Mouse (Mus musculus) adrenal gland, adult 8-10 months (tissue): ENCODE measurements around the gene Hps5. TPM values are rescaled to one million over a fixed set of nuclear protein-coding genes. Genes with fewer than 3 reads are reported as not detected.

Experiments
- DNase-seq: peaks from one replicate; pipeline ENCODE4 v3.0.0; 2022
- total RNA-seq, 4 experiments: library from RNA; stranded (reverse); gene quantifications; 2 replicates each; pipeline ENCODE4 v1.2.4; 2022

Gene Hps5
- total RNA-seq, 4 experiments from 2014 or later: 26.4 to 40.6 (median 34.7) TPM

DNA sequence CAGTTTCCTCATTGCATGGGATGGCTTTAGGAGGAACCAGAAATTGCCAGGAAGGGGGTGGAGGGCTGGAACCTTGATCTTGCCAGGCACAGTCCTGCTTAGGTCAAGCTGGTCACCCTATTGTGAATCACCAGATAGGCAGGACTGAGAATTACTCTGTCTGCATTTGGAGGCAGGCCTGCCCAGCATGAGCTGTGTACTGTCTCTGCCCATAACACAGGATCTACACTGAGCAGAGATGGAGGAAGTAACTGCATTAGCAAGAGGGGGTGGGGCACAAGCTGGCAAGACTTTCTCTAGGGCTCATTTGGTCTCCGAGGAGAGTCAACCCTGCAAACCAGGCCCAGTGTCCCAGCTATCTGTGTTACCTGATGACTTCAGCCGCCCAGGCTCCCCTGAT, 60.9 kb downstream of the Hps5 start:
- no peak for DNase-seq

DNA sequence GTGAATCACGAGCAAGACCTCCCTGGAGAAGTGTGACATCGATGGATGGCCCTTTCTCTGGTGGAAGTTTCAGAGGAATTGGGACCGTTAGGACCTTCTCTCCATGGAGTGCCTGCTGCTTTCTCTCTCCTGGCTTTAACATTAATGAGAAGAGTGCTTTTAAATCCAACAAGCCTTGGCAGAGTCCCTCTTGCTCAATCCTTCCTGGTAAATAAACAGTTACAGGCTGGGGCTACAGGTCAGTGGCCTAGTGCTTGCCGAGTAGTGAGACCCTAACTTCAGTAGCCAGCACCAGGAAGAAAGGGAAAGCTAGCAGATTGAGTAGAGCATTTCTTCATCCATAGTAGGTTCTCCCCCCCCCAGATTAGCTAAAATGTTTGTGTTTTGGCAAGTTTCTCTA, 63.4 kb downstream of the Hps5 start, which contains the start of gene Saa4:
Gene Saa4, minus strand, starts transcription at position 146 of the 400 bp plus-strand sequence.
- DNase-seq: no peak

DNA sequence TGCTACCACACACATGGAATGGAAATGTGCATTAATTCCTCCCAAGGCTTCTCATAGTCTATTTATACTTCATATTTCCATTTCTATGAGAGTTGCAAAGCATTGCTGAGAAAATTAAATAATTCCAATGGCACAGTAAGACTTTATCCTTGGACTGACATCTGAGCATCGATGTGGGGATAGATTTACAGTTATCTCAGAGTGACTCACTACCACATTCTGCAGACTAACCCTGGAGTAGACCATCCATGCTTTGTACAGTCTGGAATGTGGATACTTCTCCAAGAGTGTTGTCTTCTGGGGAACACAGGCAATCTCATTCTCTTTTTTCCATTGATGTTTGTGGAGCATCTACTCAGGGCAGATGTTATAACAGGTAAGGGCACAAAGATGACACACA, 68.3 kb downstream of the Hps5 start:
- no peak for DNase-seq

DNA sequence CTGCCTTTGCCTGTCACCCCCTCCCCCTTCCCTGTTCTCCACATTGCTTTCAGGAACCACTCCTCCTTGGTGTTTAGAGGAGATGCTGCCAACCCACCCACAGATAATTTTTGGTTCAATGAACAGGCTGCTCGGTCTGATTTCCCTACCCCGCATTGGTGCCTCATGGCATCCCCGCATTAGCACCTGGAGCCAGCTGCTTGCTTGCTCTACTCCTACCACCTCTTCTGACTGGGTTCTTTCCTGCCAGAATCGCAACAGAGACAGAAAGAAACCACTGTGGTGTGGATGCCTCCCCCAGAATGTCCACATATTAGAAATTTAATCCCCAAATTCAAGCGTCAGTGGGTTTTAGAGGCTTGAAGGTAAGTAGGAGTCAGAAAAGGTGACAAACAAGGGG, 71.5 kb downstream of the Hps5 start:
- DNase-seq: no peak

DNA sequence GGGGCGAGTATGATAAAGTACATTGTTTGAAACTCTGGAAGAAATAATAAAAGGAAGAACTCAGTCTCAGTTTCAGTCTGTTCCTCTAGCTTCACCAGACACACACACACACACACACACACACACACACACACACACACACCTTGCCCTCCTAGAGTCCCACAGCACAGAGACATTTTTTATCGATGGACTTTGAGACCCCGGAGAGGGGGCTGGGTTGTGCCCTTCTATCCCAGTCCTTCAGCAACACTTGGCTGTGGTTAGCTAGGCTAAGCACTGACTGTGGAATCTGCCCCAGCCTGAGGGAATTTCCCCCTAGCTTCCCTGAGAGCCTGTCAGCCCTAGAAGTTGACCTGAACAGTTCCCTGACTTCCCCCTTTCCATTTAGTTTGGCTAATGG, 72.0 kb downstream of the Hps5 start:
- DNase-seq: no peak

DNA sequence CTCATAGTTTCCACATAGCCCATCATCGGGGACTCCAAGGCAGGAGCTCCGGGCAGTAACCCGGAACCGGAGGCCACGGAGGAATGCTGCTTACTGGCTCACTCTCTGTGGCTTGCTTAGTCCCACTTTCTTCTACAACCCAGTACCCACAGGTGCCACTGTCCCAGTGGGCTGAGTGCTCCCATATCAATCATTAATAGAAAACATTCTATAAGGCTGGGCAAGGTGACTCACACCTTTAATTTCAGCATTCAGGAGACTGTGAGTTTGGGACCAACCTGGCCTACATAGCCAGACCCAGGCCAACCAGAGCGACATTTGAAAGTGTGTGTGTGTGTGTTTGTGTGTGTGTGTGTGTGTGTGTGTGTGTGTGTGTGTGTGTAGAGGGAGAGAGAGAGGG, 72.5 kb downstream of the Hps5 start:
- DNase-seq: no peak

DNA sequence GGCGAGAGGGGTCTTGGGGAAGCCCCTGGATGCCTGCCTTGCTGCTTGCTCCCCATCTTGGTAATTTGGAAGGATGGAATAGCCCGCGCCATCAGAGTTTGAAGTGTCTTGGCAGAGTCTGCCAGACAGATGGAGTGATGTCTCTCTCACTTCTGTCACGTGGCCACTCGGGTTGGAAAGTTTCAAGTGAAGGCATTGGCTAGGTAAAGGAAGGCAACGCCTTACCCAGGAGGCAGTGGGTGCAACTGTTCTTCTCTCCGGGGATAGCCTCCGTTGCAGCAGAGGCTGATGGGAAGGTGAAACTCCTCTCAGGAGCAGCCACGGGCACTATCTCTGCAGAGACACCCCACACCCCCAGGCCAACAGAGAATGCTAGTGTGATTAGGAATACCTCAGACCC, 75.4 kb downstream of the Hps5 start:
- DNase-seq: no peak

DNA sequence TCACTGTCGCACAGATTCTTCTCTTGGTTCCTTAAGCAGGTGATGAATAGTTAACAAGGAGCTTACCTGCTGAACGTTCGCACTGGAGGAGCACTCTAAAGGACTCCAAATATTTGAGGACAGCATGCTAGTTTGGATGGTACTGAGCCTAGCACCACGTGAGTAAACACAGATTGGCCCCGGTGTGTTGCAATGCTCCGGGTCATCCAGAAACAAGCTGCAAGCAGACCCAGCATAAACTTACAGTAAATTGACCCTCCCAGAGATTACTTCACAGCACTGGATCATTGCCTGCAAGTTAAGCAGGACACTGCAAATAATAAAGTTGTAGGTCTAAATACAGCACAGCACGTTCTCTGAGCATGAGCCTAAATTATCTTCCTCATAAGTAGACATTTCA, 76.3 kb downstream of the Hps5 start:
- peak; percentile 30 for DNase-seq

DNA sequence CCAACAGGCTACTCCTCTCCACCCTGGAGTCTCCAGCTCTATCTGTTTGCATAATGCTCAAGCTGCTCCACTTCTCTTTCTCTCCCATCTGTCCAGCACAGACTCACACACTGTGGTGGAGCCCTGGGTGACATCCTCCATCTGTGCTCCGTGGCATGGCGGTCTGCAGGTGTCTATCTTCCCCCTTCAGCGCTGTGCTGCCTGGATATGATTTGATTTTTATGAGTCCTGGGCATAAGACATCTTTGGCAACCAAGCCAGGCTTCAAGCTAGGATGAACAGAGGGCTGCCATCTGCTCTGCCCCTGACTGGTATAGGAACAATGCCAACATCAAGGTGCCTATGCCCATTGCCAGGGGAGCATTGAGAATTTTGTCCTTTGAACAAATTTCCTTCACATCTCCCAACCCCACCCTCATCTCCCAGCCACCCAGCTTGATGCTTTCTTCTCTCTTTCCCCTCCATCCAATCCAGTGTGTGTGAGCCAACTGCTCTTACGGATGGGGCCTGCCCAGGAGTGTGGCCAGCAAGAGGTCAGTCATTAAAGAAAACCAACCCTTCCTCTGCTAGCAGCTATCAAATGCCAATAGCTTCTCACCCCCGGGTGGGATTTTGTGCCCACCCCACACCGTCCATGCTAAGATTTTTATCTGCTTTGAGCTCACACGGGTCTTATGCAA, 77.1 kb downstream of the Hps5 start:
- DNase-seq: no peak

DNA sequence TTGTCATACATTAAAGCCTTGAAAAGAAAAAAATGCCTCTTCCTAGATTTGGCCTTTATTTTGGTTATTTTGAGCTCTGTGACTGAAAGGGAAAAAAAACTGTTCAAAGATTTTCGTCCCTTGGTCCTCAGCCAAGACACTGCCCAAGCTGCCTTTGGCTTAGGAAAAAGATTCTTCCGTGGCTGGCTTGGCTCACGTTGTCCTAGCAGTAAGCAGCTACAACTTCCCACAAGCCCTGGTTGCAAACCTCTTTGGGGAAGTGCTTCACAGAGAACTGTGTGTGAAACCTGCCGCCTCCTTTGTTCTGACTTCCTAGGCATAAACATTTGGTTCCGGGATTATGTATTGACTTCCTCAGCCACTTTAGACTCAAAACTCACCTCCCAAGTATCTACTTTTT, 79.0 kb downstream of the Hps5 start:
- peak; percentile 19 for DNase-seq

DNA sequence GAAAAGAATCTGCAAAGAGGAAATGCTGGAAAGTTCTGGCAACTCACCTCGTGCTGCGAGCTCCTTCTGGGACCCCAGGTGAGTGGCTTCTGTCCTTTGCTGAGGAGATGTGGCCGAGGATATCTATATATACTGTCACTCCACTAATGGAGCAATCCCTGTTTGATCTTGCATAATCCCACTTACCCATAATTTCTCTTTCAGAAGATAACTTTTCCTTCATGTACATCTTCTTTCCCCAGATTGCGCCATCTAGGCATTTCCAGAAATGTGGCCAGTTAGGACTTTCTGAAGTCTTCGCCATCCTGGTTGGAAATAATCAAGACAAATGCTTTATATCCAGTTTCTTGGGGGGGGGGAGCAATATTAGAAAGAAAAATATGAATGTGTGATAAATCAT, 80.3 kb downstream of the Hps5 start, which contains the start of gene Saa3:
Gene Saa3, minus strand, starts transcription at position 101 of the 400 bp plus-strand sequence.
- DNase-seq: no peak

DNA sequence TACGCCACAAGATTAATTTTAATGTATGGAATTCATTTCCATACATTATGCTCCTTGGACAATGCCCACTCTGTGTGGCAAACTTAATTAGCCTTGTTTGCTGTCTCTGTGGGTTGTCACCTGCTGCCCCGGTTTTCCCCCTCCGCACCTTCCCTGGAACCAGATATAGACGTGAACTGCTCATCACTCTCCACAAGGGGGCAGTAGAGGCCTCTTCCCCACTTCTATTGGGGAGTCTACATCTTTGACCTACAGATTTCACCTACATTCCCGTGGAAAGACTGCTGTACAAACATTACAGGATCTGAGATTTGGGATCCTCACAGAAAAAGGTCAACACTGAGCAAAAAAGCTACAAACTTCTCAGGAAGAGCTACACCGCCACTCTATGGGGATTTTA, 81.3 kb downstream of the Hps5 start:
- no peak for DNase-seq

DNA sequence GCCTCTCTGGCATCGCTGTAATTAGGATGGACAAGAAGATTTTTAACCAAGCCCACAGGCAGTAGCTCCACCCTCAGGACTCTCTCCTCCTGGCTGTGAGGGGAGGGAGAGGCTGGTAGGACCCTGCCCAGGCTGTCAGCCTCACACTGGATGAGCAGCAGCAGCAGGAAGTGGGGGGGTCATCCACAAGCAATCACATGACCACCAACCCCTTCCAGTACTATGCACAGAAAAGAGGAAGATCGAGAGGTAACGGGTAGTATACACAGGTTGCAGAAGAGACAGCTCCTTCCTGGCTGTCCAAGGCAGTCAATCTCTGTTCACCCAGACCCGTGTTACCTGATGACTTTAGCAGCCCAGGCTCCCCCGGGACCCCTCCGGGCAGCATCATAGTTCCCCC, 83.6 kb downstream of the Hps5 start:
- no peak for DNase-seq

Other genes starting within 250 kb of the Hps5 start
- gene Sergef, start 156.3 kb downstream of the Hps5 start, total RNA-seq: 10 to 100 TPM; 29.2 to 47.3 (median 37.2) TPM
- not detected for gene Tph1, start 123.5 kb downstream of the Hps5 start, total RNA-seq
- 10 to 100 TPM in 2 of 4 experiments, 1 to 10 TPM in 2; 6.4 to 12.4 (median 10.2) TPM for gene Saal1, start 85.4 kb downstream of the Hps5 start, total RNA-seq
- 1 to 10 TPM; 1.1 to 7.4 (median 4.6) TPM for gene Saa3, start 80.4 kb downstream of the Hps5 start, total RNA-seq
- gene Saa4, start 63.5 kb downstream of the Hps5 start, total RNA-seq: not detected
- not detected for gene Saa1, start 53.1 kb downstream of the Hps5 start, total RNA-seq
- not detected for gene Saa2, start 44.3 kb downstream of the Hps5 start, total RNA-seq
- 10 to 100 TPM; 32.0 to 41.3 (median 39.0) TPM for gene Gtf2h1, start within 50 bp of the Hps5 start, total RNA-seq
- 100 to 1,000 TPM; 146 to 275 (median 231) TPM for gene Ldha, start 45.4 kb upstream of the Hps5 start, total RNA-seq
- not detected for gene Ldhc, start 65.1 kb upstream of the Hps5 start, total RNA-seq
- 10 to 100 TPM; 72.4 to 91.6 (median 78.7) TPM for gene Tsg101, start 123.9 kb upstream of the Hps5 start, total RNA-seq
- 10 to 100 TPM; 17.6 to 23.9 (median 21.9) TPM for gene Uevld, start 162.5 kb upstream of the Hps5 start, total RNA-seq
- gene Gm9999, start 187.5 kb upstream of the Hps5 start, total RNA-seq: not detected
- 10 to 100 TPM; 17.3 to 19.7 (median 18.9) TPM for gene Spty2d1, start 212.3 kb upstream of the Hps5 start, total RNA-seq